Mouse (Mus musculus) urinary bladder, postnatal 25 days (tissue): ENCODE data around the gene Tgfbr3.

ENCODE experiments used
- DNase-seq: peaks from one replicate; pipeline ENCODE4 v3.0.0; 2022; ENCODE audit warnings: low spot score

The Tgfbr3 gene

GRCm38 (mm10) chr5:107079920-107080319 lies 209.5 kb downstream of the Tgfbr3 start:
- DNase-seq, result no peak

GRCm38 (mm10) chr5:107079146-107079638 lies 210.2 kb downstream of the Tgfbr3 start:
- no peak for DNase-seq

- DNase-seq, result no peak
Measured at GRCm38 (mm10) chr5:107078361-107078760, 211.1 kb downstream of the Tgfbr3 start.

- DNase-seq, result no peak
Measured at GRCm38 (mm10) chr5:107077900-107078299, 211.5 kb downstream of the Tgfbr3 start.

GRCm38 (mm10) chr5:107074980-107075583 lies 214.3 kb downstream of the Tgfbr3 start:
- no peak for DNase-seq

- DNase-seq, result no peak
Measured at GRCm38 (mm10) chr5:107074350-107074749, 215.1 kb downstream of the Tgfbr3 start.

GRCm38 (mm10) chr5:107073536-107073935 lies 215.9 kb downstream of the Tgfbr3 start:
- DNase-seq, result no peak

- no peak for DNase-seq
Measured at GRCm38 (mm10) chr5:107068146-107068545, 221.3 kb downstream of the Tgfbr3 start.

- DNase-seq, result no peak
Measured at GRCm38 (mm10) chr5:107067531-107067930, 221.9 kb downstream of the Tgfbr3 start.

GRCm38 (mm10) chr5:107064922-107065321 lies 224.5 kb downstream of the Tgfbr3 start:
- DNase-seq, result no peak

GRCm38 (mm10) chr5:107062229-107062852 lies 227.1 kb downstream of the Tgfbr3 start:
- no peak for DNase-seq

GRCm38 (mm10) chr5:107059514-107059913 lies 229.9 kb downstream of the Tgfbr3 start:
- DNase-seq, result no peak

GRCm38 (mm10) chr5:107058642-107059041 lies 230.8 kb downstream of the Tgfbr3 start:
- DNase-seq, result no peak
